Mouse (Mus musculus) embryonic facial prominence, embryonic 12.5 days (tissue): ENCODE measurements around the gene Asap3. TPM values are rescaled to one million over a fixed set of nuclear protein-coding genes. Genes with fewer than 3 reads are reported as not detected.

Source experiments
- ATAC-seq: fragments of 200-750 bp; cut with Nextera tagmentation; 2 replicates; pipeline ENCODE4 v1.8.0; 2017; ENCODE audit not compliant: insufficient number of reproducible peaks, insufficient read depth, low FRiP score, low TSS enrichment
- H3K27ac ChIP-seq: fragments of 300-500 bp; sonication (generic); 2 replicates; pipeline ENCODE4 v1.5.1; 2016; ENCODE audit warnings: mild to moderate bottlenecking
- H3K27me3 ChIP-seq: fragments of 300-500 bp; sonication (generic); 2 replicates; pipeline ENCODE4 v1.6.1; 2016; ENCODE audit warnings: mild to moderate bottlenecking, moderate library complexity
- H3K36me3 ChIP-seq: fragments of 300-500 bp; sonication (generic); 2 replicates; pipeline ENCODE4 v1.6.1; 2016; ENCODE audit warnings: mild to moderate bottlenecking
- H3K4me1 ChIP-seq: fragments of 300-500 bp; sonication (generic); 2 replicates; pipeline ENCODE4 v1.6.1; 2016
- H3K4me2 ChIP-seq: fragments of 300-500 bp; sonication (generic); replicated peaks from 2 replicates; pipeline ENCODE4 v1.6.1; 2016; ENCODE audit warnings: mild to moderate bottlenecking, moderate library complexity
- H3K4me3 ChIP-seq: fragments of 300-500 bp; sonication (generic); 2 replicates; pipeline ENCODE4 v1.5.1; 2016; ENCODE audit warnings: mild to moderate bottlenecking
- H3K9ac ChIP-seq: fragments of 300-500 bp; sonication (generic); 2 replicates; pipeline ENCODE4 v1.6.1; 2016; ENCODE audit warnings: mild to moderate bottlenecking, moderate library complexity
- H3K9me3 ChIP-seq: fragments of 300-500 bp; sonication (generic); 2 replicates; pipeline ENCODE4 v1.6.1; 2016; ENCODE audit warnings: mild to moderate bottlenecking, moderate library complexity
- WGBS: fragments of 180-500 bp; shearing (Covaris S2); methylation state at CpG from one replicate; pipeline ENCODE4 v1.1.7; 2016; 5-methylcytosine and 5-hydroxymethylcytosine counted together
- polyA plus RNA-seq: library from polyadenylated mRNA; unstranded; fragments of >200 nt; fragmentation: Nextera tagmentation; extraction: Ambion mirVana; gene quantifications from 2 replicates; pipeline ENCODE4 v1.2.1, GENCODE M21; 2016

The Asap3 gene
- polyA plus RNA-seq, 1 experiment from 2014 or later: 13.3 TPM

DNA sequence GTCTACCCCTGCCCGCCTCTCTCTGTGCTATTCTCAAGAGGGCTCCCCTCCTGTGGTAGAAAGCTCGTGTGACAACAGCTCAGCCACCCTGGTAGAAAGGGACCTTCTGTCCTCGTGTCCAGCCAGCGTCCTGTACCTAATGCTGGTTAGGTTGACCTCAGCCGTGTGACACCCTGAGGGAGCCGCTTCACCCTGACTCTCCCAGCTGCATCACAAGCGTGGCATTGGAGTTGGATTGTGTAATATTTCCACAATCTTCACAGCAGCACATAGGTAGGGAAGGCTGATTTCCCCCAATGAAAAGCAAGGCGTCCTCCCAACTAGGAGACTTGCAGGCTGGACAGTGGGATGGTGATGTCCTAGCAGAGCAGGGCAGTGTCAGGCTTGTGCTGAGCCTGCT is 19.9 kb upstream of the Asap3 start:
- no peak for ATAC-seq
- Histone ChIP-seq H3K36me3 (peaks cover 21% of the 10 kb centered on the region; the same call in 1 of the 2 replicates), H3K4me3 (no peak overlapping the region), H3K9ac (no peak overlapping the region), H3K4me2 (no peak overlapping the region), H3K27ac (no peak overlapping the region), H3K4me1 (no peaks in the 10 kb centered on the region), H3K27me3 (no peaks in the 10 kb centered on the region), H3K9me3 (no peaks in the 10 kb centered on the region)
- WGBS: 83% methylated on average over 8 of the region's 8 CpGs

DNA sequence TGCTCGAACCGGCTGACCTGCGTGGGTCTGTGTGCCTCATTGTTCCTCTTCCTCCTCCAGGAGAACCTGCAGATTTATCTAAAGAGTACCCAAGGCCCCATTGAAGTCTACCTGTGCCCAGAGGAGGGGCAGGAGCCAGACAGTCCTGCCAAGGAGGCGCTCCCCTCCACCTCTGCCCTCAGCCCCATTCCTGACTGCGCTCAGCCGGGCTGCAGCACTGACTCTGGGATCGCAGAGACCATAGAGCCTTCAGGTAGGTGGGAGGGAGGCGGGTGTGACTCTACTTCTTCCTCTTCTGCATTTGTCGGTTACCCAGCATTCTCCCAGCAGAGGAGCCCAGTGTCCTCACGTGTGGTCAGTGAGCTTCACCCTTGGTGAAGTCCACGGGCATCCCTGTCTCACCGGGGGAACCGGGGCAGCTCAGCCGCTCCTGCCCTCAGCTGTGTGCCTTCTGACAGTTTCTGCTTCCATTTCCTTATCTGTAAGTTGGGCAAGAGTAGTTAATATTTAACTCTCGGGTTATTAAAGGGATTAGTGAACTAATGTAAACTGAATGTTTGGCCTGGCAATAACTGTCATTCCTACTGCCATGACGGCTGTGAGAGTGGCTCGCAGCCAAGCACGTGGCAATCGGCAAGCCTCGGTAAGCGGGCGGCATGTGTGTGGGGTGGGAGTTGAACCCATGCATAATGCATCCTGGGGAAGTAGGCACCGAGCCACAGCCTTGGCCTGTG is 19.3 kb upstream of the Asap3 start:
- Histone ChIP-seq H3K27ac (no peak overlapping the region), H3K36me3 (peaks cover 25% of the 10 kb centered on the region), H3K9me3 (no peaks in the 10 kb centered on the region), H3K4me2 (no peak overlapping the region), H3K4me3 (no peak overlapping the region), H3K9ac (no peak overlapping the region), H3K27me3 (no peaks in the 10 kb centered on the region), H3K4me1 (no peaks in the 10 kb centered on the region)
- no peak for ATAC-seq
- WGBS: 89% methylated on average over 23 of the region's 23 CpGs

DNA sequence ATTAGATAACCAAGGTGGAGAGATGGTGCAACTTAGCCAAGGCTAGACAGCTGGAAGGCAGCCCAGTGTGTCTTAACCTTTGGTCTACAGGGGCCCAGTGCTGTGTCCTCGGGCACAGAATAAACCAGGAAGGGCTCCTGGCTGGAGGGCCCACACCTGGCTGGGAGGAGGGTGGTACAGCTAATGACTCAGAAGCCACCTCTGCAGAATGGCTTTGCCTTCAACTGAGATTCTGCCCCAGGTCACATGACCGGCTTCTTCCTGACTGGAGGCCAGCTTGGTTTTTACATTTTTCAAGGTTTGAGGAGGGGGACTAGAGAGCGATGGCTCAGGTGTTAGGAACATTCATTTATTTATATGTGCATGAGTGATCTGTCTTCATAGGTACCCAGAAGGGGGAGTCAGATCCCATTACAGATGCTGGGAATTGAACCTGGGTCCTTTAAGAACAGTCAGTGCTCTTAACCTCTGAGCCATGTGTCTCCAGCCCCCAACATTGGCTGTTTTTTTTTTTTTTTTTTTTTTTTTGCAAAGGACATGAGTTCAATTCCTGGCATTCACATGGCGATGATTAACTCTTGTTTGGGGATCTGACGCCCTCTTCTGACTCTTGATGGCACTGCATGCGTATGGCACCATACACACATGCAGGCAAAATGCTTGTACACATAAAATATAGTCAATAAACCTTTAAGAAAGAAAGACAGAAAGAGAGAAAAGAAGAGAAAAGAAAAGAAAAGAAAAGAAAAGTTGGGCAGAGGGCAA is 17.0 kb upstream of the Asap3 start:
- Histone ChIP-seq H3K27me3 (no peaks in the 10 kb centered on the region), H3K27ac (no peak overlapping the region), H3K4me2 (no peak overlapping the region), H3K4me1 (no peaks in the 10 kb centered on the region), H3K36me3 (peaks cover 38% of the 10 kb centered on the region), H3K9ac (no peak overlapping the region), H3K9me3 (no peaks in the 10 kb centered on the region), H3K4me3 (no peak overlapping the region)
- WGBS: 79% methylated on average over 6 of the region's 6 CpGs
- ATAC-seq: no peak

DNA sequence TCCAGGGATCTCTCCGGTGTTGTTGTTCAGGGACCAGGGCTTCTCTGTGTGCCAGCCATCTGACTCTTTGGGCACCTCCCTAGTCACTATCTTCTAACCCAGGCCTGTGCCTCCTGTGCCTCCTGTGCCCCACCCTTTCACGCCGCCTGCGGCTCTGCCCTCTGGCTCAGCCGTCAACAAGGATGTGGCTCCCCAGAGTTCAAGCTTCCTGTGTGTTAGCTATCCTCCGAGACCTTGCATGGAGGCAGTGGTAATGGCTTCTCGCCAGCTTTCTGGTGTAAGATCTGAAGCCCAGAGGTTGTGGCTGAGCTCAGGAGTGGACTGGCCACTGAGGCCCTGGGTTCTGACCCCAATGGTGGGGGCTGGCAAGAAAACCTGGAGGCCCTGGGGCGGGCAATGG is 16.3 kb upstream of the Asap3 start:
- Histone ChIP-seq H3K36me3 (peaks cover 38% of the 10 kb centered on the region), H3K27ac (no peak overlapping the region), H3K9ac (no peak overlapping the region), H3K4me2 (no peak overlapping the region), H3K4me3 (no peak overlapping the region), H3K27me3 (no peaks in the 10 kb centered on the region), H3K9me3 (no peaks in the 10 kb centered on the region), H3K4me1 (no peaks in the 10 kb centered on the region)
- WGBS: 82% methylated on average over 8 of the region's 8 CpGs
- ATAC-seq: no peak

DNA sequence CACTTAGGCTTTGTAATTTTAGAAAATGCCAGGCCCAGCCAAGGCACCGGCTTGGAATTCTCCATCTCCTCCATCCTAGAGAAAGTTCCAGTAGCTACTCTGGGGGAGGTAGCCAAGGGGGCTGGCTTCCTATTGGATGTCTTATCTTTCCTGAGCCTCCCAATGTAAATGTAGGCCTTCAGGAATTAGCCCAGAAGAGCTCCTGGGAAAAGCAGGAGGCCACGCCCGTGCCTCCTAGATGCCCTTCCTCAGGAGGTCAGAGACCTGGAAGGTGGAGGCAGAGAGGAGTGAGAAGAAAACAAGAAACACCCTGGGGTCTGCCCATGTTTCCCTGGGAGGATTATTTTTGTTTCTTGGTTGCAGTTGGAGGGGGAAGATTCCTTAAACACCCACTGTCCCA is 12.6 kb upstream of the Asap3 start:
- no peak overlapping the region for H3K4me2 ChIP-seq
- ATAC-seq: no peak
- peaks cover 7% of the 10 kb centered on the region; the same call in 1 of the 2 replicates for H3K4me1 ChIP-seq
- no peaks in the 10 kb centered on the region for H3K27me3 ChIP-seq
- no peak overlapping the region for H3K4me3 ChIP-seq
- WGBS: 79% methylated on average over 3 of the region's 3 CpGs
- H3K27ac ChIP-seq: no peak overlapping the region
- H3K9me3 ChIP-seq: no peaks in the 10 kb centered on the region
- no peak overlapping the region for H3K9ac ChIP-seq
- peaks cover 21% of the 10 kb centered on the region for H3K36me3 ChIP-seq

DNA sequence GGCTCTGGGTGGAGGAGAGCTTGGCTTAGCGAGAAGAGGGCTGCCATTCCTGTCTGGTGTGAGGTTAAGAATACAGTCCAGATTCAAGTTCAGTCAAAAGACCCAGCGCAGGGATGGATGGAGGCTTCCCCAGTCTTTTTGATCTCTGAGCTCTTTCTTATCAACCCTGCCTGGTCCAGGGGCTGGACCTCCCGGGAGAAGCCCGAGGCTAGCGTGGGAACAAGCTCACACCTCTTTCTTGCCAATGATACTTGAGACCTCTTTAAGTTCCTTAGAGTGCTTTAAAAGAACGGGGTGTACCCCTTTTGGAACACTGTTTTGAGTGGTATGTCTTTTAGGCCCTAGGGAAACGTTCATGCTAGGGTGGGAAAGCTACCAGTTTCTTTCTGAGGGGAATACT is 11.1 kb upstream of the Asap3 start:
- H3K9me3 ChIP-seq: no peaks in the 10 kb centered on the region
- H3K27me3 ChIP-seq: no peaks in the 10 kb centered on the region
- peaks cover 7% of the 10 kb centered on the region; the same call in 1 of the 2 replicates for H3K4me1 ChIP-seq
- ATAC-seq: no peak
- peaks cover 21% of the 10 kb centered on the region for H3K36me3 ChIP-seq
- no peak overlapping the region for H3K9ac ChIP-seq
- no peak overlapping the region for H3K4me2 ChIP-seq
- no peak overlapping the region for H3K27ac ChIP-seq
- H3K4me3 ChIP-seq: no peak overlapping the region
- 49% methylated on average over 7 of the region's 7 CpGs for WGBS

DNA sequence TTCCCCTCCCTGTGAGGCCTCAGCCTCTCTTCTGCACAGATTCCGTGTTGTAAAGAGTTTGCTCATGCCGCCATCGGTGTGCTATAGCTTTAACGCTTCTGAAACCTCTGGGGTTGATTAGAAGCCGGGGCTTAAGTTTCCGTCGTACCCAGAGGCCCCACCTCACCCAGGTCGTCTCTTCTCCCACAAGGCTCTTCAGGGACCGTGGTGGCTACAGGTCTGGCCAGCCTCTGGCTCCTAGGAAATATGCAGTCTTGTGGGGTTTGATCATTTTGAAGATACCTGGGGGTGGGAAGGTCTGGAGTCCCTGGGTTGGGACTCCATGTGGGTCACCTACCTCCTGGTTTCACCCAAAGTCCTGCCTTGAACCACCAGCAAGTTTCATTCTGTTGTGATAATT is 10.5 kb upstream of the Asap3 start:
- no peak overlapping the region for H3K4me3 ChIP-seq
- H3K9me3 ChIP-seq: no peaks in the 10 kb centered on the region
- H3K4me1 ChIP-seq: peaks cover 7% of the 10 kb centered on the region; the same call in 1 of the 2 replicates
- H3K4me2 ChIP-seq: no peak overlapping the region
- ATAC-seq: no peak
- 50% methylated on average over 9 of the region's 9 CpGs for WGBS
- no peak overlapping the region for H3K9ac ChIP-seq
- H3K27me3 ChIP-seq: no peaks in the 10 kb centered on the region
- H3K27ac ChIP-seq: no peak overlapping the region
- peaks cover 21% of the 10 kb centered on the region for H3K36me3 ChIP-seq

DNA sequence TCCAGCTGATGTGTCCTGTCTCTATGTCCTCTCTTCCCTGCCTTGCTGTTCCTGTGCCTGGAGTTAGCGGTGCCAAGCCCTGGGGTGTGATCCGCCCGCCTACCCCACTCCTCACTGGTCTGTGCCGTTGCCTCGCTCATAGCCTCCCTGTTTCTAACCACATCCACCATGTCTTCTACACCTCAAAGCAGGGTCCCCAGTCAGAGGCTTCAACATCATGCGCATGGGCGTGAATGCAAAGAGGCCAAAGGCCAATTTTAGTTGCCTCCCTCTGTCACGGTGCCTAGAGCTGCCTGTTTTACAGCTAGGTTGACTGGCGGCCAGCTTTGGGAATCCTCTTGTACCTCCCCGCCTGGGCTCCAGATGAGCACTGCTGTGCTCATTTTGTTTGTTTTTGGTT is 10.0 kb upstream of the Asap3 start:
- H3K36me3 ChIP-seq: peaks cover 18% of the 10 kb centered on the region
- no peak for ATAC-seq
- no peak overlapping the region for H3K27ac ChIP-seq
- H3K4me2 ChIP-seq: no peak overlapping the region
- H3K4me1 ChIP-seq: peaks cover 7% of the 10 kb centered on the region; the same call in 1 of the 2 replicates
- no peak overlapping the region for H3K4me3 ChIP-seq
- H3K27me3 ChIP-seq: no peaks in the 10 kb centered on the region
- 78% methylated on average over 10 of the region's 10 CpGs for WGBS
- no peaks in the 10 kb centered on the region for H3K9me3 ChIP-seq
- no peak overlapping the region for H3K9ac ChIP-seq

DNA sequence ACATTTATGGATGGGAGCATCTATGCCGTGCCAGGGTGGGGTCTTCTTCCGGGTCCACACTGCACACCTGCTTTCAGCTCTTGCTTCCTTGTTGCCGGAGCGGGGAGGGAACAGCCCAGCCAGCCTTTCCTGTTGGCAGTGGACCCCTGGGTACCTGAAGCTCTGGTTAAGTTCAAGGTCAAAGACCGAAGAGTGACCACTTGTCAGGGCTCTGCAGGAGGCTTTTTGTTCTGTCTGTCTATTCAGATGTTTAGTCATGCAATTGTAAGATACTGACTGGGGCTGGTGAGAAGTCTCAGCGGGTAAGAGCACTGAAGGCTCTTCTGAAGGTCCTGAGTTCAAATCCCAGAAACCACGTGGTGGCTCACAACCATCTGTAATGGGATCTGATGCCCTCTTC is 7.3 kb upstream of the Asap3 start:
- WGBS: 76% methylated on average over 7 of the region's 7 CpGs
- Histone ChIP-seq H3K4me2 (no peak overlapping the region), H3K4me3 (no peak overlapping the region), H3K27me3 (0 out of 2 replicates have a peak, but pooled peaks cover 3% of the 10 kb centered on the region), H3K4me1 (peaks cover 17% of the 10 kb centered on the region), H3K9ac (no peak overlapping the region), H3K9me3 (no peaks in the 10 kb centered on the region), H3K36me3 (no peaks in the 10 kb centered on the region), H3K27ac (no peak overlapping the region)
- ATAC-seq: no peak

DNA sequence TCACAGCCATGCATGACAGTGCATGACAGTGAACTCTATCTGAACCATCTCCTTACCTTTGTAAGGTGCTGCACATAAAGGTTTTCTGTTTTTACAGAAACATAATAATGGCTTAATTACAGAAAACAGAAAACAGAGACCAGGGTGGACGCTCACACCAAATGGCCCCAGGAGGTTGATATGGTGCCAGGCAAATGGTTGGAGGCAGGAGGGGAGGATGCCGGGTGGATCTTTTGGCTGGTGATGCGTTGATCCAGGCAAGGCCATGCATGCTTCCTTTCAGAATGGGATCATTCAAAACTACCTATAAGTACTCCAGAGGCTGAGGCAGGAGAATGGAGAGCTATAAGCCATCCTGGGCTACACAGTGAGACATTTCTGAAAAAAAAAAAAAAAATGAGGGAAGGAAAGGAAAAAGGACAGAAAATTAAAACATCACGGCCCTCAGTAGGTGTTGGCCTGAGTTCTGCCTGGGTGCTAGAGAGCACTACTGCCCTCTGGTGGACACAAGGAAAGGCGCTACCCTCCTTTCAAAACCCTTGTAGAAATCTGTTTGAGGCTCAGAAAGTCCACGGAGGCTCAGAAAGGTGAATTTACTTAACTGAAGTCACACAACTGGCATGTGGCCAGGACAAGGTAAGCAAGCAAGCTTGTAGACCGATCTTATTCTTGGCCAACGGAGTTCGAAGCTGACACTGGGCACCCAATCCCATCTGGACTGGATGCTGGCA is 6.4 kb upstream of the Asap3 start:
- no peak for ATAC-seq
- 31% methylated on average over 9 of the region's 9 CpGs for WGBS

DNA sequence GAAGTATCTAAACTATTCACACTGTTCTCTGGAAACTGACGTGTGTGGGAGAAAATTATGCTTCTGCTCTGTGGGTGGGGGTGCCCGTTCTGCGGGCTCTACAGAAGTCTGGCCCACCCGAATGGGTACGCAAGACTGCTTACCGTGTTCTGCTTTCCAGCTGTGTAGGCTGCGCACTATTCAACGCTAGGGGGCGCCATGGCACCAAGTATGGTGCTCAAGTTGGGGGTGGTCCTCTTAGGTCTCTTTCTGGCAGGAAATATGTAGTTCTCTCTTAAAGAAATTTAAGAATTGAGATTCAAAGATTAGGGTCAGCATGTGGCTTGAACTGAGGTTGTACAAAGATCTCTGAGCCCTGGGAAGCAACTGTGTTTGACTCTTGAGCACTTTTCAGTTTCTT is 3.7 kb upstream of the Asap3 start:
- Histone ChIP-seq H3K4me1 (peaks cover 24% of the 10 kb centered on the region), H3K4me3 (no peak overlapping the region), H3K27ac (no peak overlapping the region), H3K9me3 (no peaks in the 10 kb centered on the region), H3K9ac (no peak overlapping the region), H3K36me3 (no peaks in the 10 kb centered on the region), H3K27me3 (0 out of 2 replicates have a peak, but pooled peaks cover 3% of the 10 kb centered on the region), H3K4me2 (no peak overlapping the region)
- no peak for ATAC-seq
- WGBS: 5% methylated on average over 9 of the region's 9 CpGs

More for the DNA sequence above, 6.4 kb upstream of the Asap3 start:
- no peak overlapping the region for H3K9ac ChIP-seq
- H3K4me2 ChIP-seq: no peak overlapping the region
- no peak overlapping the region for H3K27ac ChIP-seq
- H3K4me1 ChIP-seq: peaks cover 17% of the 10 kb centered on the region
- H3K27me3 ChIP-seq: 0 out of 2 replicates have a peak, but pooled peaks cover 3% of the 10 kb centered on the region
- no peaks in the 10 kb centered on the region for H3K36me3 ChIP-seq
- no peak overlapping the region for H3K4me3 ChIP-seq
- H3K9me3 ChIP-seq: no peaks in the 10 kb centered on the region
